Mouse (Mus musculus) cerebellum, adult (tissue): Measurements from ENCODE around the gene Lyzl4.
"Not testable (repeated sequence)": the region's sequence is repeated elsewhere in the genome, so short reads cannot be mapped to it uniquely, and the experiment has no call there.

Source experiments
- ATAC-seq: cut with Nextera tagmentation; 2 replicates; pipeline ENCODE4 v1.9.2; 2017; ENCODE audit warnings: mild to moderate bottlenecking, moderate library complexity, mixed read lengths; ENCODE audit not compliant: insufficient number of reproducible peaks, low FRiP score, low TSS enrichment

Gene Lyzl4

GRCm38 (mm10) chr9:121605414-121606278, 36.2 kb downstream of the Lyzl4 start:
- peak; percentile 40; the same call in 1 of the 2 replicates for ATAC-seq

DNA sequence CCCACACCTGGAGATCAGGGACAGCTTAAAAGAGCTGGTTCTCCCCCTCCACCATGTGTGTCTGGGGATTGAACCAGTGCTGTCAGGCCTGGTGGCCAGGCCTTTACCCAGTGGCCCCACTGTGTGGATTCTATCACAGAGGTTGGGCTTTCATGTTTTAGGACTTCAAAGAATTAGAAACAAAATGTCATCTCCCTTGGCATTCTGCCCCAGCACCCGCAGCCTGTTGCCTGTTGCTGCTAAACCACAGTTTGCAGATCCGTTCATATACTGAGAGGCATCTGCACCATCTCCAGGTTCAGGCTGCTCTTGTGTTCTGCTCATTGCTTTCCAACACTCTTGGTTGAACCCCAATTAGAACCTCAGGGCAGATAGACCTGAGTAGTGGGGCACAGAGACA, 39.5 kb downstream of the Lyzl4 start:
- no peak for ATAC-seq

DNA sequence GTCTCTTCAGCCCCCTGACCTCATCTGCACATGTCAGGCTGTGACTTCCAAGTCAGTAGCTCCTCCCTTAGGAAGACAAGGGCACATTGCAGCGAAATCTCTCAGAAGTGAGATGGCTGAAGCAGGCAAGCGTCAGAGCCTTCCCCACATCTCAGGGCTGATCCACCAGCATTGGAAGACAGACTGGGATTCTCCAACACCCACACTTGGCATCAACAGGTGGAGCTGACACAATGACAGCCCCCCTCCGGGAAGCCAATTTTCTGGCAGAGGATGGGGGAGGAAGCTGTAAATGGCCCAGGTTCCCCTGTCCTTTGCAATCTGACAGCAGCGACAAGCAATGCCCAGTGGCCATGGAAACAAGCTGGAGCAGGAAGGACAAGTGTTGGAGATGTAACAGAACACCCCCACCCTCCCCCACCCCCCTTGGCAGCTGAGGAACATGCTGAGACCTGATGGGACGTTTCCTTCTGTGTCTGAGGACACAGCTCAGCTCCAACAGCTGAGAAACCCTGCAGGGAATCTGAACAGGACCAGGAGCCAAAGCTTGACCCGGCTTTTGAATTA, 41.0 kb downstream of the Lyzl4 start:
- no peak for ATAC-seq

GRCm38 (mm10) chr9:121600201-121600860, 41.6 kb downstream of the Lyzl4 start:
- no peak for ATAC-seq

- ATAC-seq = no peak
Observed at GRCm38 (mm10) chr9:121599551-121599950, 42.3 kb downstream of the Lyzl4 start.

DNA sequence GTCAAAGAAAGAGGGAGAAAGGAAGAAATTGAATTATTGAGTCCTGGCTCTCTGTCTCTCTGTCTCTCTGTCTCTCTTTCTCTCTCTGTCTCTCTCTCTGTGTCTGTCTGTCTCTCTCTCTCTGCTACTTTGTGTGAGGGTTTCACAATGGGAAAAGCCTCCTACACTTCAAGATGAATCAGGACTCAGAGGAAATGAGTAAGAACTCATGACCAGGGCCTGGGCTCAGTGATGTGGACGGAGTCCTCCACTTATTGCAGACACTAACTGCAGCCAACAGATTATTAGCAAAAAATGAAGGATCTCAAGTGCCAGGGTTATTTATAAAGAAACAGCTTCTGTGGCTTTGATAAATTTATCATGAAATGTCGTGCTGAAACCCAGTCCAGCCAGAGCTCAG, 43.8 kb downstream of the Lyzl4 start:
- no peak for ATAC-seq

- ATAC-seq = no peak
Observed at GRCm38 (mm10) chr9:121594771-121595170, 47.1 kb downstream of the Lyzl4 start.

DNA sequence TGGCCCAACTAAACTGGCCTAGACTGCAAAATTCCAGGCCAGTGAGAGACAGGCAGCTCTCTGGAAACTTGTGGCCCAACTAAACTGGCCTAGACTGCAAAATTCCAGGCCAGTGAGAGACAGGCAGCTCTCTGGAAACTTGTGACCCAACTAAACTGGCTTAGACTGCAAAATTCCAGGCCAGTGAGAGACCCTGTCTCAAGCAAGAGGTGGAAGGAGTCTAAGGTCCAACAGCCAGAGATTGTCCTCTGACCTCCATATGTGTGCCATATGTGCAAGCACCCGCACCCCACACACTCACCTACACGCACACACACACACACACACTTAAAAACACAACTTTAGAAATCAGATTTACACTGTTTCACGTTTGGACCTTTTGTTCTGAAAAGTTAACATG, 48.1 kb downstream of the Lyzl4 start:
- ATAC-seq = not testable (repeated sequence)

- ATAC-seq = no peak
Observed at GRCm38 (mm10) chr9:121592948-121593550, 48.8 kb downstream of the Lyzl4 start.

DNA sequence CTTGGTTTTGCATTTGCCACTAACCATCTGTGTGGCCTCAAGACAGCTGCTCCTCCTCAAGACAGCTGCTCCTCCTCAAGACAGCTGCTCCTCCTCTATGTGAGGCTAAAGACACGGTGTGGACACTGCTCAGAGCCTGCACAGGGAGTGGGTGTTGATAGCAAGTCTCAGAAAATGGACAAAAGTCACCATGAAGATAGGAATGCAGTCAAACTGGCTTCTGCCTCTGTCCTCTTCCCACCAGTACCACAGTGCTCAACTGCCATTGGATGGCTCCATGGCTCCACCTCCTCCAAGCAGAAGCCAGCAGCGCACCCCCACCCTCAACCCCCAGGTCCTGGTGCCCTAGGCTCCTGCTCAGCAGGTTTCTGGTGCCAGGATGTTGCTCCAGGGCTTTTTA, 52.4 kb downstream of the Lyzl4 start:
- ATAC-seq = no peak

- ATAC-seq = no peak
Observed at GRCm38 (mm10) chr9:121574380-121574779, 67.5 kb downstream of the Lyzl4 start.

DNA sequence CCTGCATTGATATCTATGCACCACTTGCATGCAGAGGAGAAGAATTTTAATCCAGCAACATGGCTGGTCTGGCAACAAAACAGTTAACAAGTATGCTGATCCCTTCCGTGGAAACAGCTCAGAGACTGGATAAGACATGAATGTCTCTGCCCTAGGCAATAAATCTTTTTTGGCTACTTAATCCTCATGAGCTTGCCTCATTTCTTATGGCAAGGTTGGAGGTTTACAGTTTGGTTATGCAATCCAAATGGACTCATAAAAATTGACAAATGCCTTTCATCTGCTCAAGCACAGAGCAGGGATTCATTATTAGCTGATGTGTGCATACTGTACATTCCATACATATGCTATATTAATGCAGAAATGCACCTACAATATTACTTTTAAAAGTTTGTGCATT, 73.4 kb downstream of the Lyzl4 start:
- ATAC-seq = no peak

DNA sequence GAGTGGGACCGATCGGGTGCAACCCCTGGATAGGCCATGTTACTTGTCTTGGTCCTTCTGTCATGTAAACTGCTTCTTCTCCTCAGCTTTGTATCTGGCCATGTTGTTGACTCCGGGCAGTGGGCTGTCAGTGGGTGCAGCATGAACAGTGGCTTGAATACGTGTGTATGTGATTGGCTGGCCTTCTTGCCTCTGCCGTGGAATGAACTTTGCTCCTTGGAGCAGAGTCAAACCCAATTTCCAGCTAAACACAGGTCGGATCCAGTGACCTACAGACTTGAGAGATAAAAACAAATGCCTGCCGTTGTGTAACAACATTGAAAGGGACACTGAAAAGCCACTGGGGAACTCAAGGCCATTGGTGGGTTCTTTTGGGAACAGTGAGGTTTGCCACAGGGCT, 75.5 kb downstream of the Lyzl4 start:
- ATAC-seq = no peak

- ATAC-seq = no peak
Observed at GRCm38 (mm10) chr9:121563276-121563675, 78.6 kb downstream of the Lyzl4 start.

DNA sequence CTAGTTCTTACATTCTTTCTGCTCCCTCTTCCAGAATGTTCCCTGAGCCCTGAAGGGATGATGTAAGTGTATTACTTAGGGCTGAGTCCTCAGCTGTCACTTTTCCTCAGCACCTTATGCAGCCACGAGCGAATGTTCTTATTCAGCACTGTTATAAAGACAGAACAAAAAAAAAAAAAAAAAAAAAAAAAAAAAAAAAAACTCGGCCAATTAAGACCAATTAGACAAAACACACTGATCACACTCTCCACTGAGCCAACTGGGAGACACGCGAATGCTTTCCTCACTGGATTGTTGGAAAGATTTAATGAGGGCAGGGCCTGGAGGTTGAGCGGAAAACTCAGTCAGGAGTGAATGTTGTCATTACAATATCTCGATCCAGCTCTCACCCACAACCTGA, 81.4 kb downstream of the Lyzl4 start:
- no peak for ATAC-seq

DNA sequence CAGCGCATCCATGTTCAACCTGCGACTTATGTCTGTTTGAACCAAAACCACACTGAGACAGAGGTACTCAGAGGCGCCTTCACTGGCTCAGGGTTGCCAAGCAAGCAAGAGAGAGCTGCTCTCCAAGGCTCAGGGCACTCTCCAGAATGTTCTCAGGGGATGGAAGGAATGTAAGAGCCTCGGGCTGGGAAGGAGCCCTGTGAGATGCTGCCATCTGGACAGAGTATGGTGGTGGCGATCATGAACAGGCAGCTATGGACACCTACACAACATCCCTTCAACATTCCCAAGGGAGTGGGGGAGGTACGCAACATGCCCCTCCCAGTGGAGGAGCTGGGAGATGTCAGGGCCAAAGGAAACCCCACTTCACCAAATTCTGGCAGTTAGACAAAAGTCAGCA, 83.7 kb downstream of the Lyzl4 start:
- no peak for ATAC-seq

DNA sequence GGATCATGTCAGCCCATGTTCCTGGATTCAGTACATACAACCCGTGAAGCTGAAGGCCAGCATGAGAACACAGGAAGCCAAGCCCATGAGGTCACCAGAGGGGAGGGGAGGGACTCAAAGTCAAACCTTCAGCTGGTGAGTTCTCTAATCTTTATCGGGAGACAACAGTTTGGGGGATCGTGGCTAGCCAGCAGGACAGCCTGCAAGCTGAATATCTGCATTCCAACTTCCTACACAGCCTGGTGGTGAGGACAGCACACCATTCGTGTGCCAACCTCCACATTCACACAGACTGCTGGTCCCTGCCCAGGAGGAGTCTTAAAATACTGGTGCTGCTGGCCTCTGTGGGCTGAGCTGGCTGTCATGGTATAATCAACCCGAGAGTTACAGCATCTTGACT, 85.0 kb downstream of the Lyzl4 start:
- no peak for ATAC-seq

- ATAC-seq = no peak
Observed at GRCm38 (mm10) chr9:121555395-121556000, 86.4 kb downstream of the Lyzl4 start.

- ATAC-seq = no peak
Observed at GRCm38 (mm10) chr9:121553643-121554042, 88.3 kb downstream of the Lyzl4 start.

- ATAC-seq = no peak
Observed at GRCm38 (mm10) chr9:121550327-121550771, 91.5 kb downstream of the Lyzl4 start.

GRCm38 (mm10) chr9:121549444-121549843, 92.5 kb downstream of the Lyzl4 start:
- no peak for ATAC-seq
